Mouse (Mus musculus) midbrain, embryonic 12.5 days (tissue): ENCODE data around the gene Il1f9. TPM values are rescaled to one million over a fixed set of nuclear protein-coding genes. Genes with fewer than 3 reads are reported as not detected.
"Not testable (repeated sequence)": the region's sequence is repeated elsewhere in the genome, so short reads cannot be mapped to it uniquely, and the experiment has no call there.

Source experiments
- ATAC-seq: fragments of 200-750 bp; cut with Nextera tagmentation; 2 replicates; pipeline ENCODE4 v1.8.0; 2017; ENCODE audit warnings: low read depth, moderate TSS enrichment, moderate library complexity; ENCODE audit not compliant: low FRiP score
- H3K27ac ChIP-seq: fragments of 300-500 bp; sonication (generic); replicated peaks from 2 replicates; pipeline ENCODE4 v1.5.1; 2016; ENCODE audit warnings: mild to moderate bottlenecking
- H3K27me3 ChIP-seq: fragments of 300-500 bp; sonication (generic); 2 replicates; pipeline ENCODE4 v1.6.1; 2016; ENCODE audit warnings: mild to moderate bottlenecking
- H3K36me3 ChIP-seq: fragments of 300-500 bp; sonication (generic); 2 replicates; pipeline ENCODE4 v1.6.1; 2016
- H3K4me1 ChIP-seq: fragments of 300-500 bp; sonication (generic); 2 replicates; pipeline ENCODE4 v1.6.1; 2016
- H3K4me2 ChIP-seq: fragments of 300-500 bp; sonication (generic); replicated peaks from 2 replicates; pipeline ENCODE4 v1.6.1; 2016; ENCODE audit warnings: mild to moderate bottlenecking, moderate library complexity
- H3K4me3 ChIP-seq: fragments of 300-500 bp; sonication (generic); 2 replicates; pipeline ENCODE4 v1.5.1; 2016; ENCODE audit warnings: mild to moderate bottlenecking
- H3K9ac ChIP-seq: fragments of 300-500 bp; sonication (generic); replicated peaks from 2 replicates; pipeline ENCODE4 v1.6.1; 2016; ENCODE audit warnings: mild to moderate bottlenecking, moderate library complexity
- H3K9me3 ChIP-seq: fragments of 300-500 bp; sonication (generic); 2 replicates; pipeline ENCODE4 v1.6.1; 2016; ENCODE audit warnings: mild to moderate bottlenecking
- WGBS: fragments of 180-500 bp; shearing (Covaris S2); methylation state at CpG from one replicate; pipeline ENCODE4 v1.1.7; 2016; 5-methylcytosine and 5-hydroxymethylcytosine counted together
- polyA plus RNA-seq: library from polyadenylated mRNA; unstranded; fragments of >200 nt; fragmentation: Nextera tagmentation; extraction: Ambion mirVana; gene quantifications from 2 replicates; pipeline ENCODE4 v1.2.1, GENCODE M21; 2016

The Il1f9 gene
- polyA plus RNA-seq: not detected in 2 replicates

DNA sequence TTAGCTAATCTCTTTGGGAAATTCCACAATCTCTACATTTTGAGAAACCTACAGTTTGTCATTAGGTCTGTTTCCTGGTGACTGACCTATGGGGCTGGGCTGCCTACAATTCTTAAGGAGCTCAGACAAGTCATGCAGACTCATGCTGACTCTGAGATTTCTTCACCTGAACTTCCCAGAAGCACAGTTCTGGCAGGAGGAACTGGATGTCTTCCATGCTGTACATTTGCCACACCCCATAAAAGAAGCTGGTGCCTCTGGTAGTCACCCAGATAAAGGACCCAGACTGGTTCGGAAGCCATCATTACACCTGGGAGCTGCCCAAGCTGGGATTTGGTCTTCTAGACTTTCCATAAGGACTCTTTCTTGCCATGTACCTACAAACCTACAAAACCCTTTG, at the start of gene Il1f9:
TSS of gene Il1f9 (plus strand) at position 301 of the 400 bp plus-strand sequence.
- no peaks in the 10 kb centered on the region for H3K36me3 ChIP-seq
- no peak within 1 kb of the TSS for H3K27ac ChIP-seq
- no peaks in the 10 kb centered on the region for H3K9me3 ChIP-seq
- no peaks in the 10 kb centered on the region for H3K27me3 ChIP-seq
- H3K4me2 ChIP-seq: no peak within 1 kb of the TSS
- no peak within 1 kb of the TSS for H3K9ac ChIP-seq
- no peaks in the 10 kb centered on the region for H3K4me1 ChIP-seq
- no peak for ATAC-seq
- no peak within 1 kb of the TSS for H3K4me3 ChIP-seq
- 97% methylated on average over 1 of the region's 1 CpGs for WGBS

DNA sequence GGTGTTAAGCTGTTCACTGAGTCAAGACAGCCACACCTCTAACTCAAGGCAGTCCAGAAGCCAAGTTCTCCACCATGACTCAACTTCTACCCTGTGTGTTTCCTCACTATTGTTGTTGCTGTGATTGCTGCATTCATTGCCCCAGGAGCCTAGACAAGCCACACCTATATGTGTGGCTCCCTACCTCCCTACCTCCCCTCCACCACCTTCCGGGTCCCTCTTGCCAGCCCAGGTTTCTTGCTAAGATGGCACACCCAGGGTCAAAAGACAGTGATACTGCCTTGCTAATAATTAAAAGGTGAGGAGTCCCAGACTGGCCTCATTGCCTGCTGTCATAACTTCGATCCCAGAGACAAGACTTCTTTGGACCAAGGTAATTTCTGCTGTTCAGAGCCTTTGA, 33.4 kb upstream of the Il1f9 start, which contains the start of gene Il1f8:
TSS of gene Il1f8 (plus strand) at position 301 of the 400 bp plus-strand sequence.
- H3K4me1 ChIP-seq: no peaks in the 10 kb centered on the region
- no peak within 1 kb of the TSS for H3K9ac ChIP-seq
- 89% methylated on average over 2 of the region's 2 CpGs for WGBS
- H3K27ac ChIP-seq: no peak within 1 kb of the TSS
- ATAC-seq: no peak
- H3K27me3 ChIP-seq: no peaks in the 10 kb centered on the region
- no peaks in the 10 kb centered on the region for H3K9me3 ChIP-seq
- no peaks in the 10 kb centered on the region for H3K36me3 ChIP-seq
- no peak within 1 kb of the TSS for H3K4me3 ChIP-seq
- H3K4me2 ChIP-seq: no peak within 1 kb of the TSS

- H3K4me1 ChIP-seq, H3K9ac ChIP-seq, H3K36me3 ChIP-seq, H3K27me3 ChIP-seq, H3K27ac ChIP-seq, H3K9me3 ChIP-seq: not testable (repeated sequence)
- peak overlapping the region; percentile 22 for H3K4me2 ChIP-seq
- peak overlapping the region; percentile 4; the same call in 1 of the 2 replicates for H3K4me3 ChIP-seq
- WGBS: 15% methylated on average over 14 of the region's 14 CpGs
- peak; percentile 85 for ATAC-seq
Observed at GRCm38 (mm10) chr2:24181683-24182331, 4.5 kb upstream of the Il1f9 start.

GRCm38 (mm10) chr2:24182423-24183147, 3.7 kb upstream of the Il1f9 start:
- 65% methylated on average over 13 of the region's 13 CpGs for WGBS
- not testable (repeated sequence) for H3K27ac ChIP-seq, H3K27me3 ChIP-seq, H3K9me3 ChIP-seq, H3K4me1 ChIP-seq, ATAC-seq, H3K36me3 ChIP-seq, H3K9ac ChIP-seq
- H3K4me2 ChIP-seq: peak overlapping the region; percentile 22
- H3K4me3 ChIP-seq: peak overlapping the region; percentile 4; the same call in 1 of the 2 replicates

DNA sequence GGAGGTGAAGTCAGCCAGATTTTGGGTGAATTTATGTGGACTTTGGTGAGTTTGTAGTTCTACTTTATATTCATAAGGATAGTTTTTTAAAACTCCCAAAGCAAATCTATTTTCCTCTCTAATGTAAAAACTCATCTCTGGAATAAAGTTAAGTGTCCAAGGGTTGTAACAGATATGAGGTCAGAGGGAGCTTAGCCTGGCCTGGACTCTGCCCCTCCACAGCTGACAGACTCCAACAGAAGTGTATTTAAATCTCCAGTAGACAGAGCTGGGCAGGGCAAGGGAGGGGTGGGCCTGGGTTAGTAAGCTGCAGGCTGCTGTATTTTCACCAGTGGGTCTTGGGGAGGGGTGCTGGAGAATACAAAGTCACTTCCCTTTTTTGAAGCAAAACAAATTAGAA, 2.2 kb upstream of the Il1f9 start:
- H3K9ac ChIP-seq, H3K27me3 ChIP-seq, H3K27ac ChIP-seq, H3K9me3 ChIP-seq, H3K36me3 ChIP-seq, H3K4me3 ChIP-seq, ATAC-seq, H3K4me2 ChIP-seq, H3K4me1 ChIP-seq: not testable (repeated sequence)

DNA sequence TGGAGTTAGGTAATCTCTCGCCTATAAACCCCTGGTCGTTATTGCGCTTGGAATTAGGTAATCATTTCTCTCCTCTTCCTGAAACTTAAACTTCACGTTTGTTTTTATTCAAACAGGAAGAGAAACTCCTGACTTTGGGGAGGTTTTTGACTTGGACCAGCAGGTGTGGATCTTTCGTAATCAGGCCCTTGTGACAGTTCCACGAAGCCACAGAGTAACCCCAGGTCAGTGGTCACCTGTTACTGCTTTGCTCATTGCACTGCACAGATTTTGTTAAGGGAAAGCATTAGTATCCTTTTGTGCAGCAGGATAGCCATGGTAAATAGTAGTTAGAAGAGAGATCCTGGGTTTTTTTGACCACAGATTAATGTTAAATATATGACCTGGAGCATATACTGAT, 1.3 kb downstream of the Il1f9 start:
- no peak overlapping the region for H3K27ac ChIP-seq
- H3K9me3 ChIP-seq: no peaks in the 10 kb centered on the region
- no peak overlapping the region for H3K9ac ChIP-seq
- H3K27me3 ChIP-seq: no peaks in the 10 kb centered on the region
- no peaks in the 10 kb centered on the region for H3K4me1 ChIP-seq
- H3K4me3 ChIP-seq: no peak overlapping the region
- WGBS: 81% methylated on average over 6 of the region's 6 CpGs
- H3K36me3 ChIP-seq: no peaks in the 10 kb centered on the region
- H3K4me2 ChIP-seq: no peak overlapping the region
- no peak for ATAC-seq

DNA sequence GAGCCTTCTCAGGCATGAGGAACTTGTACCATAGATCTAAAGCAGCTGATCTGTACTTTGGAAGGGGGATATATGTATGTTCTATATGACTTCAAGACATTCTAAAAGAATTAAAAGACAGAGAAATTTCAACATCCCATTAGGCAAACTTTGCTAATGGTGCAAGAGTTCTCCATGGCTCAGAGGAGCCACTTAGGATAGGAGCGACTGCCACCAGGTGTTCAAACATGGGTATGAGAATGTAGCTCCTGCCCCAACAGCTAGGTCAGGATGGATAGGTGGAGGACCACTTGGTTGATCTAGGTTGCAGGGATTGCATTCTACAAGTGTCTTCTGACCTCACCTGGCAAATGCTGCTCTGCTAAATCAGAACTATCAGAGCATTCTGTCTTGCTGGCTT, 1.9 kb downstream of the Il1f9 start:
- Histone ChIP-seq H3K4me3 (no peak overlapping the region), H3K4me2 (no peak overlapping the region), H3K9ac (no peak overlapping the region), H3K9me3 (no peaks in the 10 kb centered on the region), H3K27ac (no peak overlapping the region), H3K4me1 (no peaks in the 10 kb centered on the region), H3K27me3 (no peaks in the 10 kb centered on the region), H3K36me3 (no peaks in the 10 kb centered on the region)
- WGBS: 77% methylated on average over 1 of the region's 1 CpGs
- ATAC-seq: no peak

DNA sequence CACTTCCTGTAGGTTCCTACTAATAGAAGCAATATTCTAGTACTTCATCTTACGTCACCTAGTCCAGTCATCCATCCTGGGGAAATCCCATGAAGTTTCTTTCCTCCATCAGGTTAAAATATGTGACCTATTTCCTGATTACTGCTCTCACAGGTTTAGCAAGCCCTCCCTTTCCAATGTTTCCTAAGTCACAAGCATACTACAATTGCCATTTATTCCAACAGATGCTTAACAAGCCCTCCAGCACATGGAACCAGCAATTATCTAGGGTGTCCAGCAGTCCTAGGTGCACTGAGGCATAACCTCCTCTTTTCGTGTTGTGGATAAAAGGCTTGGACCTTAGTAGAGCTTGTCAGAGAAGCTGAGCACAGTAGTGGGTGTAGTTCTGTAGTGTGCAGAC, 28.8 kb downstream of the Il1f9 start, which contains the start of gene Il1f6:
TSS of gene Il1f6 (plus strand) at position 301 of the 400 bp plus-strand sequence.
- WGBS: 71% methylated on average over 2 of the region's 2 CpGs

DNA sequence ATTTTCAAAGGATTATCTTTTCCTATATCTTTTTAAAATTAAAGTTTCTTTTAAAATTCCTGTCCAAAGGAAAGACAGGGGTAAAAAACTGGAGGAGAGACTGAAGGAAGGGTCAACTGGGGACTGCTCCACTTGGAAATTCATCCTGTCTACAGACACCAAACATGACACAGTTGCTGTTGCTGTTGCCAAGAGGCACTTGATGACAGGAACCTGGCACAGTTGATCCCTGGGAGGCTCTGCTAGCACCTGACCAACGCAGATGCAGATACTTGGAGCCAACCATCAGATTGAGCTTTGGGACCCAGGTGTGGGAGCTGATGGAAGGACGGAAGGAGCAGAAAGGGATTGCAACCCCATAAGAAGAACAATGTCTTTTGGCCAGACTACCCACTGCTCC, 40.9 kb downstream of the Il1f9 start:
- no peak overlapping the region for H3K9ac ChIP-seq
- no peak for ATAC-seq
- no peaks in the 10 kb centered on the region for H3K36me3 ChIP-seq
- H3K27ac ChIP-seq: no peak overlapping the region
- no peaks in the 10 kb centered on the region for H3K27me3 ChIP-seq
- no peaks in the 10 kb centered on the region for H3K4me1 ChIP-seq
- no peak overlapping the region for H3K4me3 ChIP-seq
- no peak overlapping the region for H3K4me2 ChIP-seq
- no peaks in the 10 kb centered on the region for H3K9me3 ChIP-seq
- 81% methylated on average over 2 of the region's 2 CpGs for WGBS

More for the DNA sequence above, 28.8 kb downstream of the Il1f9 start, which contains the start of gene Il1f6:
- no peaks in the 10 kb centered on the region for H3K4me1 ChIP-seq
- H3K9me3 ChIP-seq: no peaks in the 10 kb centered on the region
- H3K4me2 ChIP-seq: no peak within 1 kb of the TSS
- H3K4me3 ChIP-seq: no peak within 1 kb of the TSS
- H3K36me3 ChIP-seq: no peaks in the 10 kb centered on the region
- no peak for ATAC-seq
- H3K27me3 ChIP-seq: no peaks in the 10 kb centered on the region
- no peak within 1 kb of the TSS for H3K27ac ChIP-seq
- H3K9ac ChIP-seq: no peak within 1 kb of the TSS

Other genes with a start within 250 kb of the Il1f9 start
- gene Hnmt, start 137.1 kb upstream of the Il1f9 start, polyA plus RNA-seq: 1.0 and 2.1 TPM in 2 replicates
- not detected in 2 replicates for gene Tbpl2, start 89.9 kb upstream of the Il1f9 start, polyA plus RNA-seq
- not detected in 2 replicates for gene Il1f8, start 33.3 kb upstream of the Il1f9 start, polyA plus RNA-seq
- not detected in 2 replicates for gene Il1f6, start 28.9 kb downstream of the Il1f9 start, polyA plus RNA-seq
- not detected in 2 replicates for gene Il1f5, start 90.5 kb downstream of the Il1f9 start, polyA plus RNA-seq
- not detected in 2 replicates for gene Il1f10, start 104.7 kb downstream of the Il1f9 start, polyA plus RNA-seq
- 0.18 TPM in 1 of 2 replicates, not detected in the other for gene Il1rn, start 150.4 kb downstream of the Il1f9 start, polyA plus RNA-seq
- 0.77 and 0.96 TPM in 2 replicates for gene Psd4, start 181.1 kb downstream of the Il1f9 start, polyA plus RNA-seq